Mouse (Mus musculus): ENCODE measurements at regions not wholly inside any gene's neighbourhood (a gene's known extent, or its start where the extent isn't known, plus 50 kb on each side); places are given as distances from the start of the nearest gene placed in this dataset.

GRCm38 (mm10) chr8:127809203-127810155 lies 548.9 kb upstream of the Nrp1 start:
- DNase-seq (ENCODE audit: low spot score in 2 of 2) = no peak

GRCm38 (mm10) chr8:127811338-127811737 lies 547.1 kb upstream of the Nrp1 start:
- DNase-seq (ENCODE audit: low spot score in 2 of 2) = no peak

- no peak for DNase-seq (ENCODE audit: low spot score in 2 of 2)
Observed at GRCm38 (mm10) chr8:127814785-127815523, 543.5 kb upstream of the Nrp1 start.

GRCm38 (mm10) chr8:127820741-127821170 lies 537.6 kb upstream of the Nrp1 start:
- no peak for DNase-seq (ENCODE audit: low spot score in 2 of 2)

GRCm38 (mm10) chr8:127821646-127822045 lies 536.8 kb upstream of the Nrp1 start:
- no peak for DNase-seq (ENCODE audit: low spot score in 2 of 2)

- DNase-seq (ENCODE audit: low spot score in 2 of 2) = no peak
Observed at GRCm38 (mm10) chr8:127825041-127825440, 533.4 kb upstream of the Nrp1 start.

GRCm38 (mm10) chr8:127827826-127828225 lies 530.6 kb upstream of the Nrp1 start:
- no peak for DNase-seq (ENCODE audit: low spot score in 2 of 2)

- no peak for DNase-seq (ENCODE audit: low spot score in 2 of 2)
Observed at GRCm38 (mm10) chr8:127829659-127830058, 528.7 kb upstream of the Nrp1 start.

GRCm38 (mm10) chr8:127834006-127834405 lies 524.4 kb upstream of the Nrp1 start:
- no peak for DNase-seq (ENCODE audit: low spot score in 2 of 2)

GRCm38 (mm10) chr8:127836410-127837206 lies 521.8 kb upstream of the Nrp1 start:
- no peak for DNase-seq (ENCODE audit: low spot score in 2 of 2)

- no peak for DNase-seq (ENCODE audit: low spot score in 2 of 2)
Observed at GRCm38 (mm10) chr8:127838311-127838710, 520.1 kb upstream of the Nrp1 start.

GRCm38 (mm10) chr8:127847332-127848018 lies 510.9 kb upstream of the Nrp1 start:
- no peak for DNase-seq (ENCODE audit: low spot score in 2 of 2)

GRCm38 (mm10) chr8:127849926-127850325 lies 508.5 kb upstream of the Nrp1 start:
- no peak for DNase-seq (ENCODE audit: low spot score in 2 of 2)

GRCm38 (mm10) chr8:127855653-127856300 lies 502.6 kb upstream of the Nrp1 start:
- DNase-seq (ENCODE audit: low spot score in 2 of 2) = no peak

GRCm38 (mm10) chr8:127856351-127857135 lies 501.9 kb upstream of the Nrp1 start:
- DNase-seq (ENCODE audit: low spot score in 2 of 2) = no peak

GRCm38 (mm10) chr8:127859036-127859435 lies 499.4 kb upstream of the Nrp1 start:
- no peak for DNase-seq (ENCODE audit: low spot score in 2 of 2)

- no peak for DNase-seq (ENCODE audit: low spot score in 2 of 2)
Observed at GRCm38 (mm10) chr8:127860376-127860775, 498.0 kb upstream of the Nrp1 start.

- DNase-seq (ENCODE audit: low spot score in 2 of 2) = no peak
Observed at GRCm38 (mm10) chr8:127860891-127861290, 497.5 kb upstream of the Nrp1 start.

GRCm38 (mm10) chr8:127884641-127885040 lies 473.8 kb upstream of the Nrp1 start:
- DNase-seq (ENCODE audit: low spot score in 2 of 2) = no peak
